Mouse (Mus musculus) c-Kit-positive CD71-positive TER-119-positive erythroid progenitor cells, embryonic 14.5 days (primary cell): ENCODE data around the gene Nr4a1.

Experiments used
- DNase-seq: peaks from one replicate; pipeline ENCODE4 v3.0.0-alpha.2; 2013; ENCODE audit warnings: low spot score

Nr4a1 gene

GRCm38 (mm10) chr15:101253886-101254795 lies at the start of gene Nr4a1:
Gene Nr4a1, plus strand, starts transcription at chr15:101254269.
- DNase-seq = no peak

- no peak for DNase-seq
Observed at GRCm38 (mm10) chr15:101204781-101205180, 49.3 kb upstream of the Nr4a1 start.

DNA sequence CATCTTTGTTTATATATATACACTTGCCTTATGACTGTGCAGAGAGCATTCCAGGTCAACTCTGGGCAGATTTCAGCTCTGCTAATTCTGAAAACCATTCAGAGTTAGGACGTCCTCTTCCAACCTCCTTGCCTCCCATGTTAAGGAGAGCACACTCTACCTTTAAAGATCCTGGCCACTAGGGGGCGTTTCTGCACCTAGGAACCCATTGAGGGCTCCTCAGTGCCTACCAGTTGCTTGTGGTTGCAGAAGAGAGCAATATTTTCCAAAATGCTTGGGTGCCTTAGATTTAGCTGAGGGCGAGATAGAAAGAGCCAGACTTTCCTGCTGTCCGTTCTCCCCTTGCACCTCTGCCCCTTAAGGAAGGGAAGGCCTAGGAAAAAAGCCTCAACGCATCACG lies 43.8 kb upstream of the Nr4a1 start:
- DNase-seq = peak; percentile 52

GRCm38 (mm10) chr15:101210998-101211613 lies 43.0 kb upstream of the Nr4a1 start:
- DNase-seq = no peak

GRCm38 (mm10) chr15:101212435-101212834 lies 41.6 kb upstream of the Nr4a1 start:
- no peak for DNase-seq

DNA sequence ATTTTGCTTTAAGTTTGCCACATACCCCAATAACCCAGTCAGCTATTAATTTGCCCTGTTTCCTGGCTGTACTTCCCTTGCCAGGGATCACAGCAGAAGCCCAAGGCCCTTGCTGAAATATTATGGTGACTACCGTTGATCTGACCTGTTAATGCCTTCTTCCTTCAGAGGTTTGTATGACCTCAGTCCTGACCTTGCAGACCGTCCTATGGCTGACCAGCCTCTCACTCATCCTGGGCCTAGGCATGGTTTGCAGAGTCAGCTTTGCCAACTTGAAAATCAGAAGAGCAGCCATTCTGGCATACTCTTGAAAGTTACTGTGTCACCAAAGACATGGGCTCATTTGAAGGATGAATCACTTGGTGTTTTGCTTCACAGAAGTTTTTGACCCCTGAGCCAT lies 38.9 kb upstream of the Nr4a1 start:
- DNase-seq = no peak

DNA sequence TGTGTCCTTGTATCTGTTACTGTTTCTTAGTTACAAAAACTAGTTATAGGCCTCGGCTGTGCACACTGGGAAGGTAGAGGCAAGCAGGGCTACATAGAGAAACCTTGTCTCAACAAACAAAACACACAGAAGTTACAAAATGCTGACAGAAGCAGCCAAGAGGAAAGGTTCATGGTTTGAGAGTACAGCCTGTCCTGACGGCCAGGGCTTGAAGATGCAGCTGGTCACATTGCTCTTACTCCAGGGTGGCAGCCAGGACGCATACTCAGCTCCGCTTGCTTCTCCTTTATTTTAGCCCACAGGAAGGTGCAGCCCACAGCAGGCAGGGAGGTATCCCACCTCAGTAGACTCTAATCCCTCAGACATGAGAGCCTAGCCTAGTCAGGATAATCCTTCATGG lies 38.0 kb upstream of the Nr4a1 start:
- no peak for DNase-seq

- DNase-seq = no peak
Observed at GRCm38 (mm10) chr15:101220905-101221297, 33.2 kb upstream of the Nr4a1 start.

DNA sequence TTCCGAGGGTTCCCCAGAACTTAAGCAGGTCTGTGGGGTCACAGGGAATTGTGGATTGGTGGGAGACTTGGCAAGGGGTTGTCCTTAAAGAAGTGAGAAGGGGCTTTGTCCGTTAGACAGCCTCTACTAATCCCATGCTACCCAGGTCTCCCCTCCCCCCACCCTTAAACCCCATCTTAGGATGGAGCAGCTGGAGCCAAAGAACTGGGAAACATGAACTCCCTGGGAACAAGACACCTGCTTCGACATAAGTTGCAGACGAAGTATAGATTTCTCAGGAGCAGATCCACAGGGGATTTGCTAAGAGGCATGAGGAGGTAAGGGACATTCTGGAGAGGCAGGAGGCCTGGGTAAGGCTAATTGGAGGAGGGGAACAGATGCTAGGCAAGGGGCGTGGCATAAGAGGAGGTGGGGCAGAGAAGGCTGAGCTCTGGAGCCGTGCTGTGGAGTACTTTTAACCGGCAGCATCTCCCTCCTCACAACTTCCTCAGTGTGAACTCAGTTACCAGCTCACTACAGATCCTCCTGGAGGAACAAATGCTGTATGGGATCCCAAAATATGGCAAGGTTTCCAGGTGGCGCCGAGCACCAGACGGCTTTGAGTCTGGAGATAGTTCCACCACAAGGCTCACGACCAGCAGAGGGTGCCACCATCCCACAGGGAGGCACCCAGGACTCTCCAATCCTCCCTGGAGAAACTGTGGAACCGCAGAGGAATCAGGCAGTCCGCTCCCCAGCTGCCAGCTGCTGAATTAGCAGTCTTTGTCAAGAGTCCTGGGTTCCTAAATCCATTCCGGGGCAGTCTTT lies 32.6 kb upstream of the Nr4a1 start:
- DNase-seq = no peak

DNA sequence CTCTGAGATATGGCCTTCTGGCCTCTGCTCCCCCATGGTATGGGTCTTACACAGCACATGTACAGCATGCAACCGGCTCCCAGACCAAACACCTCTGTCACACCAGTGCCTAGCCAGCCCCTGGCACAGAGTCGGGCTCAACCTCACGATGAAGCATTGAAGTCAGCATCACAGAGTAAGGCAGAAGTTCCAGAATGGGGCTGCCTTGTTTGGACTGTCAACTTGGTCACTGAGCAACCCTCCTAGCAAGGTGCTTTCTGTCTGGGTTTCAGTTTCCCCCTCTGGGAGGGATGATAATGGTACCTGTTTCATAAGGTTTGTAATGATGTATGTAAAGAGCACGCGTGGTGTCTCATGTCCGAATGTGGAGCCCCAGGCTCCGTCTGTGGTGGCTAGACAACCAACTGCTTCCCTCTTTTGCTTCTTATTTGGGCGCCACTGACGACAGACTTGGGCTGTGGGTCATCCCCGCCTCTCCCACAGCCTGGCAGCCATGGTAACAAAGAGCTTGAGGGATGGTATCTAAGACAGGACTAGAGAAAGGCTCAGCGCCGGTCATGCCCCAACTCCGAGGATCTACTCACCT lies 31.1 kb upstream of the Nr4a1 start:
- DNase-seq = no peak

- no peak for DNase-seq
Observed at GRCm38 (mm10) chr15:101223596-101223995, 30.5 kb upstream of the Nr4a1 start.

GRCm38 (mm10) chr15:101224006-101224906 lies 29.8 kb upstream of the Nr4a1 start, which contains the start of gene Grasp:
Gene Grasp, plus strand, starts transcription at chr15:101224188.
- DNase-seq = no peak

DNA sequence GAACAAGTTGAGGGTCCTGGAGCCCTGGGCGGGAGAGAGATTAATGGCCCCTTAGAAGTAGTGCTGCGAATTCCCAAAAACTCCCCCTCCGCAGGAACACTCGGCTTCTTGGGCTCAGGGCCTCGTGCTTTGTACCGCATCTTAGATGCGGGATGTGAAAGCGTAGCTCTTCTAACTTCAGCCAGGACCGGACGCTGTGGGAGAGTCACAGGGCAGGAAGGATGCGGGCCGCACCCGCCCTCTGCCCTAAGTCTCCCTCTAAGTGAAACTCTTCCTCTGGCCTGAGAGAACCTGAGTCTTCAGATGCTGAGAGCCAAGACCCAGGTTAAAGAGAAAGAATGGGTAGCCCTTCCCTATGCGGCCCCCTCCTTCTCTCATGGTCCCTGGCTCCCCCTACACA lies 29.1 kb upstream of the Nr4a1 start:
- no peak for DNase-seq

DNA sequence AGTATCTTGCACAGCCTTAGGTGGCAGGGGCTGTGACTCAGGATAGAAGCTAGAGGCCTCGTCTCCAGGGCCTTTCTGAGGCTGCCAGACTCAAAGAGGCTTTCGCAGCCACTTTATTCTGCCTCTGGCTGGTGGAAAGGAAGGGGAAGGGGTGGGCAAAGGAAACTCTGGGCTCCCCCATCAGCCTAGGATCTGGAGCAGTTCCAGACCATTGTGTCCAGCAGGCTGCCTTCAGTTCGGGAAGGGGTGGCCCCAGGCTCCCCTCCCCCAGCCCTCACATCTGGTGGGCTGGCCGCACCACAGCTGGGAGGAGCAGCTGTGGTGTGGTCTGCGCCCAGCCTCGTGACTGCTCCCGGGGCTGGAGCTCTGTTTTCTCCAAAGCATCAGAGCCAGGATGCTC lies 26.1 kb upstream of the Nr4a1 start:
- no peak for DNase-seq

GRCm38 (mm10) chr15:101228866-101229590 lies 25.0 kb upstream of the Nr4a1 start:
- DNase-seq = no peak

DNA sequence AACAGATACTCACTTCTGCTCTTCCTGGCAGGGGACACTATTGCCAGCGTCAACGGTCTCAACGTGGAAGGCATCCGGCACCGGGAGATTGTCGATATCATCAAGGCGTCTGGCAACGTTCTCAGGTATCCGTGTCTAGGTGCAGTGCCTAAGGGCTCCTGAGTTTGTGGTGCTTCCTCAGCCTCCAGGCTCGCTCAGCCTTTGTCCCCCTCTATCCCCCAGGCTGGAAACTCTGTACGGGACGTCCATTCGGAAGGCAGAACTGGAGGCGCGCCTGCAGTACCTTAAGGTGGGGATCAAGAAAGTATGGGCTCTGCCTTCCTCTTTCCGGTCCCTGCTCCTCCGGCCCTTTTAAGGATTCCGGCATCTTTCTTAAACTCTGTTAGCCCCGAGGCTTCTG lies 23.6 kb upstream of the Nr4a1 start:
- DNase-seq = no peak

GRCm38 (mm10) chr15:101230995-101231647 lies 22.9 kb upstream of the Nr4a1 start:
- peak; percentile 41 for DNase-seq

DNA sequence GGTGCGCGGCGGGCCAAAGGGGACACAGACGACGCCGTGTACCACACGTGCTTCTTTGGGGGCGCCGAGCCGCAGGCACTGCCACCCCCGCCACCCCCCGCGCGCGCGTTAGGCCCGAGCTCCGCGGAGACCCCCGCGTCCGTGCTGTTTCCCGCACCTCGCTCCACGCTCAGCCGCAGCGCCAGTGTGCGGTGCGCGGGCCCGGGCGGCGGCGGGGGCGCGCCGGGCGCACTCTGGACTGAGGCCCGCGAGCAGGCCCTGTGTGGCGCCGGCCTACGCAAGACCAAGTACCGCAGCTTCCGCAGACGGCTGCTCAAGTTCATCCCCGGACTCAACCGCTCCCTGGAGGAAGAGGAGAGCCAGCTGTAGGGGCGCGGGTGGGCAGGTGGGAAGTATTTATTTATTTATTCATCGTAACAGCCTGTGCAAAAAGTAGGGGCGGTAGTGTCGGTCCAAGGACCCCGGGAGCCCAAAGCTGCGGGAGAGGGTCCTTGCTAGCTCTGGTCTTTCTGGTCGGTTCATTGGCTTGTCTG lies 22.4 kb upstream of the Nr4a1 start:
- no peak for DNase-seq

GRCm38 (mm10) chr15:101232607-101233006 lies 21.5 kb upstream of the Nr4a1 start:
- DNase-seq = no peak

GRCm38 (mm10) chr15:101233183-101233582 lies 20.9 kb upstream of the Nr4a1 start:
- DNase-seq = no peak
